Mouse (Mus musculus) adrenal gland, postnatal 36 days (tissue): ENCODE measurements at regions not wholly inside any gene's neighbourhood (a gene's known extent, or its start where the extent isn't known, plus 50 kb on each side); places are given as distances from the start of the nearest gene placed in this dataset.

ENCODE experiments used
- DNase-seq, 2 experiments: peaks; one replicate each; pipeline ENCODE4 v3.0.0; 2021; ENCODE audit warnings: mixed read lengths in 1 of 2

- no peak for DNase-seq
Observed at GRCm38 (mm10) chr13:86274926-86275622, 228.4 kb upstream of the Cox7c start.

DNA sequence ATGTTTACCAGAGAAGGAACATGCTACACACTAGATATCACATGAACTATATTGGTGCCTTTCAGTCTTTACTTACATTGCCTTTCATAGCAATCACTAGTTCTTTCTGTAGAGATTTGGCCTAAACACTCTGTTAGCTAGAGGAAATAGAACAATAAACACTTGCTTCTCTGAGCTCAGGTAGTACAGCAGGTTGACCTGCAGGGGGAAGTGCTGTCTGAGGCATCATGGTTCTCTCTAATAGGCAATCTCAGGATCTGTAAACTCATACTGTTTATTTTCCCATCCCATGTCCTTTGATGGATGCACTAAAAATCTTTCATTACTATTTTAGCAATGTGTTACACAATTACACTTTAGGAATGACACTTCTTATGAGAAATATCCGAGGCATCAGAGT, 191.3 kb upstream of the Cox7c start:
- DNase-seq: peak in 1 of 2 experiments; percentile 4

DNA sequence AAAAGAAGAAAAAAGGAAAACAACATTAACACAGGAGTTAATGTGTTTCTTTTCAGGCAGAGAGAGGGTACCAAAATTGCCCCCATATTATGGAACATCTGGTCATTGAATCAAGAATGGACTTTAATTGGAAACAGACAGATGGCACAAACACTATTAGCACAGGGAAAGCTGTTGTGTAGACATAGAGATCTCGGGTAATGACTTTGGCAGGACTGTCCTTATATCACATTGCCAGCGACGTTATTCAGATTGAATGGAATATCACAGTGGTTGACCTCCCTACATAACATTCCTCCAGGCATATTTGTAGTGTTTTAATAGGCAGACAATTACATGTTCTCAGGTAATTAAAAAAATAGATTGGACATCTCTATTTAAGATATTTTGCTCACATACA, 158.9 kb upstream of the Cox7c start:
- DNase-seq: no peak

- no peak for DNase-seq
Observed at GRCm38 (mm10) chr13:86180496-86180895, 133.8 kb upstream of the Cox7c start.

DNA sequence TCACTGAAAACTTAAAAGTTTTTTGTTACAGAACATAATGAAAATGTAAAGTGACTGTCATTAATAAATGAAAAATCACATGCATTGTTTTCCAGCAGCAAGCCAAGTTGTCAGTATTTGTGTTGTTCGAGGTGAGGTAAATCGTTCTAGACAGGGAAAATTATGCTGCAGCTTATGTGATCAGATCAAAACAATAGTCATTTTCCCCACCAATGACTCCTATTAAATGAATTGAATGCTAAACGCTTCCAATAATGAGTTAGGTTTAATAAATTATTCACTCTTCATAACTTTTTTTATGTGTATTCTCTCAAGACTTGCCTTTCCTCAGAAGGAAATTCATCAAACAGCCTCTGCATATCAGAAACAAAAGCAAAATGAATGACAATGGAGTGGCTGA, 100.6 kb upstream of the Cox7c start:
- DNase-seq: no peak

DNA sequence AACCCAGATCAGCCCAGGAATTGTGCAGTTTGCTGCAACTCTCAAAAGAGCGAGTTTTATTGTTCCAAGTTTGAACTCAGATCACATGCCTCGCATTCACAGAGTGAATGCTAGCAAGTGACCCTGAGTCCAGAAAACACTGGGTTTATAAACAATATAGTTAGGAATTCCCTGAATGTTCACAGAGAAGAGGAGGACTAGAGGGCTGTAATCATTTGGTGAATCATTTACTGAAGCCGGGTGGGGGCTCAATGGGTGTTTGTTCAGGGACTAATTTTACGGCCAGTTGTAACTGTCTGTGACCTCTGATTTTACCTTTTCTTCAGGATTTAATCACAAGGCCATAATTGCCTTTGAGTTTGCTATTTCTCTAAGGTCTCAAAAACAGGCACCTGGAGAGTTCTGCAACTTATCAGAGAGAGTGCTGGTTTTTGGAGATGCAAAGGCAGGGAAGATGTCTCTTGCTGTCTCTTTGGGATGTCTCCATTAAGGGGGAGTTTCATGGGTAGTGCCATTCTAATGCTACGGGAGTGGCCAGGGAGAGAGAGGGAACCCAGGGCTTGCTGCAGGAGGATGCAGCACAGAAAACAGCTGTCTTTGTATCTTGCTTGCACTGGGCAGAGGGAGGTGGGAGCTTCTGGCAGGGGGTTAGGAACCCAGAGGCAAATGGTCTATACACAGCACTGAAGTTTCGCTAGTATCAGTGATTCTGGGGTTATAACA, 64.8 kb upstream of the Cox7c start:
- DNase-seq: no peak

DNA sequence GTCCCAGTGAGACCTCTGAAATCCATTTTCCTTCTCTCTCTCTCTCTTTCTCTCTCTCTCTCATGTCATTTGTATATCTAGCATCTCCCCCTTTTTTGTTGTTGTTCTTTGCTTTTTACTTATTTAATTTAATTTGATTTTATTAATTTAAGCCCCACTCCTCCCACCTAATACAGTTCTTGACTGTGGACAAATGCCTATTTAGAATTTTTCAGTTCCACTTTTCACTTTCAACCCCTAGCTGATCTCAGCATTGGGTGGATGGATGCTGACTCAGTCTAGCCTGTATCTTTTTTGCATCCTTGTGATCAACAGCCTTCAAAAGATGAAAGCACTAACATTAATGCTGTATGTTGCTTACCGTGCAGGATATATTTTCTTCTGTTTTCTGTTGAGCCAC, 55.5 kb upstream of the Cox7c start:
- no peak for DNase-seq

GRCm38 (mm10) chr13:86097836-86098235, 51.1 kb upstream of the Cox7c start:
- no peak for DNase-seq

GRCm38 (mm10) chr13:86097291-86097690, 50.6 kb upstream of the Cox7c start:
- no peak for DNase-seq
